Mouse (Mus musculus): Measurements from ENCODE around the gene Ubxn1. TPM values are rescaled to one million over a fixed set of nuclear protein-coding genes. Genes with fewer than 3 reads are reported as not detected.

Ubxn1 gene
- total and polyA plus RNA-seq, 2 experiments from 2014 or later: 100.0 to 141 TPM

GRCm38 (mm10) chr19:8921741-8922140, 50.4 kb downstream of the Ubxn1 start:
- peaks cover 28% of the 10 kb centered on the region for H3K36me3 ChIP-seq (replicated peaks; ENCODE audit: control insufficient read depth, insufficient read depth, low read length)
- H3K27ac ChIP-seq (ENCODE audit: low read depth): no peak overlapping the region
- no peak for DNase-seq (ENCODE audit: low spot score)
- no peak for TF ChIP-seq CTCF (IDR thresholded peaks at IDR 0.05; ENCODE audit: low read depth)
- TF ChIP-seq EP300 (IDR thresholded peaks at IDR 0.05; ENCODE audit: low read depth): no peak
- WGBS: 70% methylated on average over 9 of the region's 9 CpGs
- no peaks in the 10 kb centered on the region for H3K9me3 ChIP-seq (replicated peaks; ENCODE audit: control insufficient read depth, low read length)
- no peak for ATAC-seq (ENCODE audit: insufficient read depth, low read depth)
- no peak overlapping the region for H3K4me3 ChIP-seq (ENCODE audit: low read depth, low read length)
- 0 out of 2 replicates have a peak overlapping the region, but pooled peaks have one; percentile 81 for H3K9ac ChIP-seq (replicated peaks; ENCODE audit: low read depth, low read length)
- H3K4me1 ChIP-seq (ENCODE audit: control insufficient read depth, insufficient read depth): peaks cover 15% of the 10 kb centered on the region
- peak overlapping the region; percentile 90; the same call in 1 of the 2 replicates for H3K4me2 ChIP-seq (ENCODE audit: low read depth, low read length)
- no peaks in the 10 kb centered on the region for H3K27me3 ChIP-seq (ENCODE audit: control insufficient read depth, insufficient read depth, low read length)

Small RNA genes lying within 50 kb of the gene (microRNA-seq; reads per million reads assigned to microRNA genes)
- gene Mir5136: not detected

Other genes starting within 250 kb of the Ubxn1 start
Only the 30 nearest of the 32 such genes appear.
- 38.3 and 66.4 TPM in 2 replicates for gene Slc3a2, start 148.1 kb upstream of the Ubxn1 start, total RNA-seq (2014; rRNA removed; ENCODE audit: low replicate concordance)
- gene Slc3a2, start 148.1 kb upstream of the Ubxn1 start, polyA plus RNA-seq (2015; fragmentation: Nextera tagmentation; extraction: Ambion mirVana): 40.9 and 41.5 TPM in 2 replicates
- gene Wdr74, start 135.7 kb upstream of the Ubxn1 start, total RNA-seq (2014; rRNA removed; ENCODE audit: low replicate concordance): 40.8 and 45.8 TPM in 2 replicates
- gene Wdr74, start 135.7 kb upstream of the Ubxn1 start, polyA plus RNA-seq (2015; fragmentation: Nextera tagmentation; extraction: Ambion mirVana): 35.4 and 36.6 TPM in 2 replicates
- gene 1700092M07Rik, start 130.8 kb upstream of the Ubxn1 start, total RNA-seq (2014; rRNA removed; ENCODE audit: low replicate concordance): not detected in 2 replicates
- 0.38 TPM in 1 of 2 replicates, not detected in the other for gene 1700092M07Rik, start 130.8 kb upstream of the Ubxn1 start, polyA plus RNA-seq (2015; fragmentation: Nextera tagmentation; extraction: Ambion mirVana)
- gene Stx5a, start 130.1 kb upstream of the Ubxn1 start, total RNA-seq (2014; rRNA removed; ENCODE audit: low replicate concordance): 104 and 105 TPM in 2 replicates
- 57.0 and 63.6 TPM in 2 replicates for gene Stx5a, start 130.1 kb upstream of the Ubxn1 start, polyA plus RNA-seq (2015; fragmentation: Nextera tagmentation; extraction: Ambion mirVana)
- 42.3 and 46.8 TPM in 2 replicates for gene Nxf1, start 114.4 kb upstream of the Ubxn1 start, total RNA-seq (2014; rRNA removed; ENCODE audit: low replicate concordance)
- 54.8 and 59.2 TPM in 2 replicates for gene Nxf1, start 114.4 kb upstream of the Ubxn1 start, polyA plus RNA-seq (2015; fragmentation: Nextera tagmentation; extraction: Ambion mirVana)
- gene Tmem223, start 100.5 kb upstream of the Ubxn1 start, total RNA-seq (2014; rRNA removed; ENCODE audit: low replicate concordance): 283 and 306 TPM in 2 replicates
- 214 and 228 TPM in 2 replicates for gene Tmem223, start 100.5 kb upstream of the Ubxn1 start, polyA plus RNA-seq (2015; fragmentation: Nextera tagmentation; extraction: Ambion mirVana)
- gene Tmem179b, start 97.0 kb upstream of the Ubxn1 start, total RNA-seq (2014; rRNA removed; ENCODE audit: low replicate concordance): 38.6 and 83.7 TPM in 2 replicates
- 46.7 and 49.1 TPM in 2 replicates for gene Tmem179b, start 97.0 kb upstream of the Ubxn1 start, polyA plus RNA-seq (2015; fragmentation: Nextera tagmentation; extraction: Ambion mirVana)
- gene Taf6l, start 85.1 kb upstream of the Ubxn1 start, total RNA-seq (2014; rRNA removed; ENCODE audit: low replicate concordance): 11.7 and 14.9 TPM in 2 replicates
- gene Taf6l, start 85.1 kb upstream of the Ubxn1 start, polyA plus RNA-seq (2015; fragmentation: Nextera tagmentation; extraction: Ambion mirVana): 12.8 and 14.5 TPM in 2 replicates
- gene Polr2g, start 72.9 kb upstream of the Ubxn1 start, total RNA-seq (2014; rRNA removed; ENCODE audit: low replicate concordance): 47.7 and 59.8 TPM in 2 replicates
- gene Polr2g, start 72.9 kb upstream of the Ubxn1 start, polyA plus RNA-seq (2015; fragmentation: Nextera tagmentation; extraction: Ambion mirVana): 143 and 144 TPM in 2 replicates
- gene Zbtb3, start 68.9 kb upstream of the Ubxn1 start, total RNA-seq (2014; rRNA removed; ENCODE audit: low replicate concordance): 1.5 and 1.6 TPM in 2 replicates
- 2.7 and 3.1 TPM in 2 replicates for gene Zbtb3, start 68.9 kb upstream of the Ubxn1 start, polyA plus RNA-seq (2015; fragmentation: Nextera tagmentation; extraction: Ambion mirVana)
- 20.0 and 27.2 TPM in 2 replicates for gene Ttc9c, start 52.2 kb upstream of the Ubxn1 start, total RNA-seq (2014; rRNA removed; ENCODE audit: low replicate concordance)
- gene Ttc9c, start 52.2 kb upstream of the Ubxn1 start, polyA plus RNA-seq (2015; fragmentation: Nextera tagmentation; extraction: Ambion mirVana): 21.1 and 21.4 TPM in 2 replicates
- gene Hnrnpul2, start 51.5 kb upstream of the Ubxn1 start, total RNA-seq (2014; rRNA removed; ENCODE audit: low replicate concordance): 7.1 and 12.6 TPM in 2 replicates
- gene Hnrnpul2, start 51.5 kb upstream of the Ubxn1 start, polyA plus RNA-seq (2015; fragmentation: Nextera tagmentation; extraction: Ambion mirVana): 2.5 and 2.6 TPM in 2 replicates
- gene AC129217.1, start 41.7 kb upstream of the Ubxn1 start, total RNA-seq (2014; rRNA removed; ENCODE audit: low replicate concordance): 7.0 TPM in 1 of 2 replicates, not detected in the other
- gene AC129217.1, start 41.7 kb upstream of the Ubxn1 start, polyA plus RNA-seq (2015; fragmentation: Nextera tagmentation; extraction: Ambion mirVana): not detected in 2 replicates
- gene Bscl2, start 34.0 kb upstream of the Ubxn1 start, total RNA-seq (2014; rRNA removed; ENCODE audit: low replicate concordance): 34.7 and 54.2 TPM in 2 replicates
- 32.1 and 33.3 TPM in 2 replicates for gene Bscl2, start 34.0 kb upstream of the Ubxn1 start, polyA plus RNA-seq (2015; fragmentation: Nextera tagmentation; extraction: Ambion mirVana)
- gene Gng3, start 32.3 kb upstream of the Ubxn1 start, total RNA-seq (2014; rRNA removed; ENCODE audit: low replicate concordance): not detected in 2 replicates
- 0.29 and 0.48 TPM in 2 replicates for gene Gng3, start 32.3 kb upstream of the Ubxn1 start, polyA plus RNA-seq (2015; fragmentation: Nextera tagmentation; extraction: Ambion mirVana)
- 5.8 and 8.4 TPM in 2 replicates for gene Lrrn4cl, start 20.7 kb upstream of the Ubxn1 start, total RNA-seq (2014; rRNA removed; ENCODE audit: low replicate concordance)
- 1.5 and 1.8 TPM in 2 replicates for gene Lrrn4cl, start 20.7 kb upstream of the Ubxn1 start, polyA plus RNA-seq (2015; fragmentation: Nextera tagmentation; extraction: Ambion mirVana)
- 12.6 and 38.2 TPM in 2 replicates for gene Uqcc3, start 9.4 kb downstream of the Ubxn1 start, total RNA-seq (2014; rRNA removed; ENCODE audit: low replicate concordance)
- gene Uqcc3, start 9.4 kb downstream of the Ubxn1 start, polyA plus RNA-seq (2015; fragmentation: Nextera tagmentation; extraction: Ambion mirVana): 91.9 and 102 TPM in 2 replicates
- 0.65 and 1.3 TPM in 2 replicates for gene Lbhd1, start 12.2 kb downstream of the Ubxn1 start, total RNA-seq (2014; rRNA removed; ENCODE audit: low replicate concordance)
- 30.3 and 31.2 TPM in 2 replicates for gene Lbhd1, start 12.2 kb downstream of the Ubxn1 start, polyA plus RNA-seq (2015; fragmentation: Nextera tagmentation; extraction: Ambion mirVana)
- not detected in 2 replicates for gene Gm49403, start 12.4 kb downstream of the Ubxn1 start, total RNA-seq (2014; rRNA removed; ENCODE audit: low replicate concordance)
- not detected in 2 replicates for gene Gm49403, start 12.4 kb downstream of the Ubxn1 start, polyA plus RNA-seq (2015; fragmentation: Nextera tagmentation; extraction: Ambion mirVana)
- 28.4 and 31.4 TPM in 2 replicates for gene 1810009A15Rik, start 17.4 kb downstream of the Ubxn1 start, total RNA-seq (2014; rRNA removed; ENCODE audit: low replicate concordance)
- 37.3 and 40.5 TPM in 2 replicates for gene 1810009A15Rik, start 17.4 kb downstream of the Ubxn1 start, polyA plus RNA-seq (2015; fragmentation: Nextera tagmentation; extraction: Ambion mirVana)
- gene Gm49416, start 17.4 kb downstream of the Ubxn1 start, total RNA-seq (2014; rRNA removed; ENCODE audit: low replicate concordance): not detected in 2 replicates
- not detected in 2 replicates for gene Gm49416, start 17.4 kb downstream of the Ubxn1 start, polyA plus RNA-seq (2015; fragmentation: Nextera tagmentation; extraction: Ambion mirVana)
- 25.6 and 32.0 TPM in 2 replicates for gene Ints5, start 21.5 kb downstream of the Ubxn1 start, total RNA-seq (2014; rRNA removed; ENCODE audit: low replicate concordance)
- 12.8 and 14.2 TPM in 2 replicates for gene Ints5, start 21.5 kb downstream of the Ubxn1 start, polyA plus RNA-seq (2015; fragmentation: Nextera tagmentation; extraction: Ambion mirVana)
- 56.3 and 65.5 TPM in 2 replicates for gene Ganab, start 26.6 kb downstream of the Ubxn1 start, total RNA-seq (2014; rRNA removed; ENCODE audit: low replicate concordance)
- 25.6 and 26.4 TPM in 2 replicates for gene Ganab, start 26.6 kb downstream of the Ubxn1 start, polyA plus RNA-seq (2015; fragmentation: Nextera tagmentation; extraction: Ambion mirVana)
- gene B3gat3, start 48.9 kb downstream of the Ubxn1 start, total RNA-seq (2014; rRNA removed; ENCODE audit: low replicate concordance): 41.5 and 54.2 TPM in 2 replicates
- gene B3gat3, start 48.9 kb downstream of the Ubxn1 start, polyA plus RNA-seq (2015; fragmentation: Nextera tagmentation; extraction: Ambion mirVana): 26.8 and 29.1 TPM in 2 replicates
- gene Rom1, start 57.9 kb downstream of the Ubxn1 start, total RNA-seq (2014; rRNA removed; ENCODE audit: low replicate concordance): 1.5 and 10.2 TPM in 2 replicates
- 3.2 TPM in 2 replicates for gene Rom1, start 57.9 kb downstream of the Ubxn1 start, polyA plus RNA-seq (2015; fragmentation: Nextera tagmentation; extraction: Ambion mirVana)
- 6.7 and 21.0 TPM in 2 replicates for gene Eml3, start 58.1 kb downstream of the Ubxn1 start, total RNA-seq (2014; rRNA removed; ENCODE audit: low replicate concordance)
- 9.6 and 10.1 TPM in 2 replicates for gene Eml3, start 58.1 kb downstream of the Ubxn1 start, polyA plus RNA-seq (2015; fragmentation: Nextera tagmentation; extraction: Ambion mirVana)
- 55.1 and 57.9 TPM in 2 replicates for gene Mta2, start 70.4 kb downstream of the Ubxn1 start, total RNA-seq (2014; rRNA removed; ENCODE audit: low replicate concordance)
- 47.6 and 51.5 TPM in 2 replicates for gene Mta2, start 70.4 kb downstream of the Ubxn1 start, polyA plus RNA-seq (2015; fragmentation: Nextera tagmentation; extraction: Ambion mirVana)
- gene Tut1, start 82.4 kb downstream of the Ubxn1 start, total RNA-seq (2014; rRNA removed; ENCODE audit: low replicate concordance): 9.8 and 18.0 TPM in 2 replicates
- gene Tut1, start 82.4 kb downstream of the Ubxn1 start, polyA plus RNA-seq (2015; fragmentation: Nextera tagmentation; extraction: Ambion mirVana): 8.2 and 10.4 TPM in 2 replicates
- gene Eef1g, start 95.5 kb downstream of the Ubxn1 start, total RNA-seq (2014; rRNA removed; ENCODE audit: low replicate concordance): 407 and 439 TPM in 2 replicates
- gene Eef1g, start 95.5 kb downstream of the Ubxn1 start, polyA plus RNA-seq (2015; fragmentation: Nextera tagmentation; extraction: Ambion mirVana): 172 and 173 TPM in 2 replicates
- 122 and 135 TPM in 2 replicates for gene Ahnak, start 117.8 kb downstream of the Ubxn1 start, total RNA-seq (2014; rRNA removed; ENCODE audit: low replicate concordance)
- 56.8 and 59.1 TPM in 2 replicates for gene Ahnak, start 117.8 kb downstream of the Ubxn1 start, polyA plus RNA-seq (2015; fragmentation: Nextera tagmentation; extraction: Ambion mirVana)

All from heart, postnatal 0 days (tissue).